Mouse (Mus musculus) left cerebral cortex, postnatal 25 days (tissue): ENCODE measurements around the gene Csf3. TPM values are rescaled to one million over a fixed set of nuclear protein-coding genes. Genes with fewer than 3 reads are reported as not detected.
"Not testable (repeated sequence)": the region's sequence is repeated elsewhere in the genome, so short reads cannot be mapped to it uniquely, and the experiment has no call there.

Experiments used
- DNase-seq, 2 experiments: peaks; one replicate each; pipeline ENCODE4 v3.0.0; 2022; ENCODE audit warnings: low spot score in 2 of 2, mixed read lengths in 1 of 2
- intact Hi-C: fragments of 180-260 bp; cut with DNase I; formaldehyde crosslinking; loops from one replicate; pipeline ENCODE4 v1.15.1; 2025
- total RNA-seq, 2 experiments: library from RNA; stranded (reverse); gene quantifications; 2 replicates each; pipeline ENCODE4 v1.2.3; 2021

Csf3 gene
- total RNA-seq, 2 experiments from 2014 or later: not detected

DNA sequence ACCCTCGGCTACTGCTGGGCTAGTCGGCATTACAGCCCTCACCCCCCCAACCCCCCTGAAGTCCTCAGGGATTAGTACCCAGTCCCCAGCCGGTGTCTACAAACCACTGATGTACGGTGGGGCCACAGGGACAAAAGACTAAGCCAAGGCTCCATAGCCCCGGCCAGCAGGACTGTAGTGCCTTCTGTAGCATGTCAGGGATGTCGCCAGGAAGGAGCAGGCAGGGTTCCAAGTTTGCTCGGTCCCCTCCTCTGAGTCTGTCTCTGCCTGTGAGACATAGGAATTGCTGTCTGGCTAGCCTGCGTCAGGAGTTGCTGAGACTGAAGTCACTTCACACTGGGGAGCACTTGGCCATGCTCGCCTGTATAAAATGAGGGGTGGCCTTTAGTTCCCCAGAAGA is 6.8 kb upstream of the Csf3 start:
- intact Hi-C loops: no loop called here
- no peak for DNase-seq

- intact Hi-C loops: loop anchor here (5.0 kb wide), 1 partner anchor 142 kb away; the partner anchor contains the start of gene Rapgefl1
- DNase-seq: no peak
Measured at GRCm38 (mm10) chr11:98695408-98695807, 5.7 kb upstream of the Csf3 start.

DNA sequence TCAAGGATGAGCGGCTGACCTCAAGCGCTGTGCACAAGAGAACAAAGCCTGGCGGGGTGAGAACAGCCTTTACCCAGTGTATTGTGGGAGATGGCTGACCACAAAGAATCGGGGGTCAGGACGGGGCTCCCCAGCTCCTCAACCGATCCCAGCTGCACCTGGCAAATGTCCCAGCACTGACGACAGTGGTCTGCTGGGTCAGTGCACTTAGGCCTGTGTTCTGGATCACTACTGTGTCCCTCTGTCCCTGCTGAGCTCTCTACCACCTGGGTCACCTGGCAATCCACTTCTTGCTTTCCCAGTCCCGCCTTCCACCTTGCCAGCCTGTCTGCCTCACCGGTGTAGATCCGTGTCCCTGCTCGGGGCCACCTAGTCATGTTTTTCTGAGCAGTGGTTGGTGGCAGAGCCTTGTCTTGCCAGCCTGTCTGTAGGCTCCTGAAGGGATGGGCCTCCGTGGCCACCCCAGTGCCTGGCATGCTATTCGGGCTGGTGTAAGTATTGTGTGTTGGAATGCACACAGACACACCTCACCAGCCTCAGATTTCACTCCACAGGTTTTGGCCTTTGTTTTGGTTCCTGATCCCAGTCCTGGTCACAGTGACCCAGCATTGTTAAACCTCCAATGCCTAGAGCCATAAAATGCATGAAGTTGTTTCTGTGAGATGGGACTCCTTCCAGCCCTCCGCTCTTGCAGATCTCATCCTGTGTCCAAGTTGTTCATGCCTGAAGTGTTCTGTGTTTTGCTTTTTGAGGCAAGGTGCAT is 4.4 kb upstream of the Csf3 start:
- intact Hi-C loops: loop anchor here (5.0 kb wide), 1 partner anchor 141 kb away; the partner anchor contains the start of gene Rapgefl1

DNA sequence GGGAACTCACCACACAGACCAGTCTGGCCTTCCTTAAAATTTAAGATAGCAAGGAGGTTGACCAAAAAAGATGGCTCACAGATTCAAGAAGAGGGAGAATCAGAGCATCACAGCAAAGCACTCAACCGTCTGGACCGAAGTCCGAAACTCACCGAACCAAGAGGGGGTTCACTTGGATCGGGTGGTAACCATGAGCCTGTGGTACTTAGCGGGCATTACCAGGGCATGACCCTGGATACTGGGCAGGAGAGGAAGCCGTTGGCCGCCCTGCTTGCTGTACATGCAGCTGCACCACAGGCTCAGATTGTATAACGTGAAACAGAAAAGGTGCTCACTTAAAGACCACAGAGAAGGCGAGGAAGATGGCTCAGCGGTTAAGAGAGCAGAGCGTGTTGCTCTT is 3.8 kb upstream of the Csf3 start:
- DNase-seq: no peak
- intact Hi-C loops: loop anchor here (5.0 kb wide), 1 partner anchor 140 kb away; the partner anchor contains the start of gene Rapgefl1

More for the DNA sequence above, 4.4 kb upstream of the Csf3 start:
- DNase-seq: no peak

- intact Hi-C loops: loop anchor here (2.0 to 5.0 kb wide), 2 partner anchors 138 to 212 kb away; partner anchors contain the start of gene Rapgefl1
- DNase-seq: no peak
Measured at GRCm38 (mm10) chr11:98698849-98699640, 2.0 kb upstream of the Csf3 start.

- intact Hi-C loops: loop anchor here (1.0 to 5.0 kb wide), 4 partner anchors 87 to 211 kb away; partner anchors contain the start of gene Rapgefl1
- DNase-seq: peak; percentile 69 to 79
Measured at GRCm38 (mm10) chr11:98699911-98700310, 1.2 kb upstream of the Csf3 start.

GRCm38 (mm10) chr11:98702323-98702722 is 1.3 kb downstream of the Csf3 start:
- intact Hi-C loops: loop anchor here (5.0 kb wide), 1 partner anchor 125 kb away; no protein-coding TSS in a partner anchor
- DNase-seq: no peak

- DNase-seq: no peak
- intact Hi-C loops: no loop called here
Measured at GRCm38 (mm10) chr11:98705021-98705420, 4.0 kb downstream of the Csf3 start.

DNA sequence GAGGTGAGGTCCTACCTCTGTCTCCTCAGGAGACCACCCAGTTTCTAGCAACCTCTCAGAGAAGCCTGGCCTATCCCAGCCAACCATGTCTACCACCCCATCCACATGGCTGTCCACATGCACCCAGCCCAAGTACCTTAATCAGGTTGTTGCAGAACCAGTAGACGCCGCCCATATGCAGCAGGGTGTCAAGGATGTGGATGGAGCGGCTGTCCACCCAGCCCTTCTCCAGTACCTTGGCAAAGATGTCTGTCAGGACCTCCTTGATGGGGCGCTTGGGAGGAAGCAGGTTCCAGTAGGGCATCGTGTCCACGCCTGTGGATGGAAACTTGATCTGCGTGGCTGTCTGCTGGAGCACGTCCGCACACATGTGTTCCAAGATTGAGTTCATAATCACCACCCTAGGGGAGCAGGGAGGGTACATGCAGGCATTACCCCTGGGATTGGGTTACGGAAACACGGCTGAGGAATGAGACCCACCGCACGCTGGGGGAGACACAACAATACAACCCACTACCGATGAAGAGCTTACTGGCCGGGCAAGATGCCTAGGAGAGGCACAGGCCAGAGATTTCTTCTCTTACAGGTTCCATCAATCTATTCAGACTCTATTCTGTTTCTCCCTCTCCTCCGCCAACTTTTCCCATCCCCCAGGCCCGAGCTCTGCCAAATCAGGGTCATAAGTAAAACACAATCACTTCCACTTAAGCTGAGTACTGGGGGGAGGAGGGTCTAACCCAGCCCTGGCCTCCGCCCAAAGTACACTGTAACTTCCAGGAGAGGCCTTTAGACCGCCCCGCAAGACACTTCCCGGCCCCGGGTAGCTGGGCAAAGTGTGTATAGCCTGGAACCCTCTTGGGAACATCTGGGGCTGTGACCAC is 6.6 kb downstream of the Csf3 start:
- intact Hi-C loops: no loop called here
- no peak for DNase-seq

DNA sequence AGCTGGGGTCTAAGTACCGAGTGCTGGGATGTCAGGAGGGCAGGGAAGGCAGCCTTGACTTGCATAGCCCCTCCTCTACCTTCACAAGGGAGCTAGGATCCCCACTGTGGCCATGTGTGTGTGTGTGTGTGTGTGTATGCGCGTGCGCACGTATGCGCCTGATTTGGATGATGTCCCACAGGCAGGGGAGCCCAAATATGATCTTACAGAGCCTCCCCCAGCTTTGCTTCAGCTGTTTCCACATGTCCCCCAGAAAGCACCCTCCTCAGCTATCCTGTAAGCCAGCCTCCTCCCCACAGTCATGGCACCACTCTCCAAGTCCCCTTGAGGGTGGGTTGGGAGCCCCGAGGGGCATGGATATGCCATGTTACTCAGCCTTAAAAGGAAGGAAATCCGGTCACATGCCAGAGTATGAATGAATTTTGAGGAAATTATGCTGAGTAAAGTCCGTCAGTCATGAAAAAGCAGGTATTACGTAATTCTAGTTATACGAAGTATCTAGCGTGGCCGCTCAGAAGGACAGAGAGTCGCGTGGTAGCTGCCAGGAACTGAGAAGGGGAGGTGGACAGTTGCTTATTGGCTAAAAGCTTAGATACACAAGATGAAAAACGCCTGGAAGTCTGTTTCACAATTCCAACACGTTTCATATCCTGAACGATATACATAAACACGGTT is 7.4 kb downstream of the Csf3 start:
- intact Hi-C loops: no loop called here
- no peak for DNase-seq

GRCm38 (mm10) chr11:98709001-98709741 is 8.1 kb downstream of the Csf3 start:
- intact Hi-C loops: no loop called here
- peak in 1 of 2 experiments; percentile 73 for DNase-seq

DNA sequence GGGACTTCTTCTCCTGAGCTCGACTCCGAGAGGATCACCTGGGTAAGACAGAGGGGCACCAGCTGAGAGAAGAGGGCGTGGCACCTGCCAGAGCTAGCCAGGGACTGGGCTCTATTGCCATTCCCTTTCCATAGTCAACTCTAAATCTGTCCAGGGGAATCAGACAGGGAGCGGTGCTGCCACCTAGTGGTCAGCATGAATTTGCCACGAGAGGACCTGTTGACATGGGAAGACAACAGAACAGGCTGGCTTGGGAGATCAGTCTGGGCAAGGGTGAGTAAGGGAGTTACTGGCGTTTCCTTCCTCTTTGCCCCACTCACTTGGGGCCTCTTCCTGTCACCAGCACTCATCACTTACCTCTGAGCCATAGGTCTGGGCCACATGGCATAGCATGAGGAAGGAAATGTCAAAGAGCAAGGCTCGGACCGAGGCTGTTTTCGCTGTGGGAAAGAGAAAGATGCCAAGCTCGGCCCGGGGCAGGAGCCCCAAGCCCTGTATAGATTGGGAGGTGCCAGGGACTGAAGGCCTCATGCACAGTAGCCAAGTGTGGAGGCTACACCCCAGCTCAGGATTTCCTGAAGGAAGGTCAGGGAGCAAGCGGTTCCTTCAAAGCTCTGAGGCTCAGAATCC is 9.5 kb downstream of the Csf3 start:
- intact Hi-C loops: no loop called here
- peak; percentile 69 to 77 for DNase-seq

DNA sequence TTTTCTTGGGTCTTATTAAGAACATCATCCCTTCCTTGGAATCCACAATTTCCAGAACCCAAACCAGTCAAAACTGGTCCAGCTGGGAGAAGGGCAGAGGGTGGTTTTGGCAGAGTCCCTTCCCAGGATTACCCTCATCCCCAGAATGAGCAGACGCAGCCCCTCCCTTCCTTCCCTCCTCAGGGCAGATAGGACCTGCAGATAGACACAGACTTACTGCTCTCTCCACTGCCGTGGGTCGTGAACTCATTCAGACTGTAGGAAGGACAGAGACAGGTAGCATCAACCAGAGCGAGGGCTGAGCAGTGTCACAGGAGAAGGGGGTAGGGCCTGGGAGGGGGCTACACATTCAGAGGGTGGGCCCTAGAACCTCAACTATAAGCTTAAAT is 10.0 kb downstream of the Csf3 start:
- intact Hi-C loops: no loop called here
- no peak for DNase-seq

- not testable (repeated sequence) for DNase-seq
- intact Hi-C loops: loop anchor here (2.0 kb wide), 1 partner anchor 51 kb away; no protein-coding TSS in a partner anchor
Measured at GRCm38 (mm10) chr11:98712009-98712408, 10.9 kb downstream of the Csf3 start.

DNA sequence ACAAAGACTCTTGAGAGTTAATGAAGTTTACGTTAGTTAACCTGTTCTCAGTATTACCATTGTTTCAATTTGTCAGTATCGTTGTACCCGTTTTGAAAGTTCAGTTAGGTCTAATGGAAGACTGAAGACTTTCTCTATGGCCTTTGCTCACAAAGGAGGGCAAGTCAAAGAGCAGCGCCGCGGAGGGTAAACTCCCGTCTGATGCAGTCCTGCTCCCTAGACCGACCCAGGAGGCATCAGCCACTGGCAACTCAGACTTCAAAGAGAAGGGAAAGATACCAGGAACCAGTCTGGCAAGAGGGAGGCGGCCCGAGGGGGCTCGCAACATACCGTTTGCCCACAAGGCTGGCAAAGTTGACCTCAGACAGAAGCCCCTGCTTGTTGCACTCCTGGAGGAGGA is 12.6 kb downstream of the Csf3 start:
- no peak for DNase-seq
- intact Hi-C loops: loop anchor here (2.0 kb wide), 1 partner anchor 49 kb away; no protein-coding TSS in a partner anchor

DNA sequence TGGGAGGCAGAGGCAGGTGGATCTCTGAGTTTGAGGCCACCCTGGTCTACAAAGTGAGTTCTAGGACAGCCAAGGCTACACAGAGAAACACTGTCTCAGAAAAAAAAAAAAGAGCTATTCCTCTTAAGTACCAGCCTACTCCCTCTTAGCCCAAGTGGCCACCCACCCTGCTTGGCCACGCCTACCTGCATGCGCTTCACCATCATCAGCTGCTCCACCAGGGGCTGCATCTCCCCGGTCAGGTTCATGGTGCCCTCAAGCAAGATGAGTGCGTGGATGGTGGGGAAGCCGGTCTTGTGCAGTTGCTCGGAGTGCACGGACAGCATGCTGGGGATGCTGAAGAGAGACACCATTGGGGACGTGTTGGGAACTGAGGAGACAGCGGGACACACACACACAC is 14.9 kb downstream of the Csf3 start:
- intact Hi-C loops: no loop called here
- no peak for DNase-seq

- intact Hi-C loops: loop anchor here (2.0 kb wide), 1 partner anchor 69 kb away; no protein-coding TSS in a partner anchor
- DNase-seq: peak; percentile 87 to 92
Measured at GRCm38 (mm10) chr11:98717904-98718303, 16.8 kb downstream of the Csf3 start.

GRCm38 (mm10) chr11:98720756-98721155 is 19.7 kb downstream of the Csf3 start:
- intact Hi-C loops: no loop called here
- DNase-seq: no peak
